Mouse (Mus musculus) frontal cortex, postnatal 36 days (tissue): ENCODE measurements at regions not wholly inside any gene's neighbourhood (a gene's known extent, or its start where the extent isn't known, plus 50 kb on each side); places are given as distances from the start of the nearest gene placed in this dataset.
A peak's percentile ranks its signal among the peaks of the same experiment; 100 is the strongest.

ENCODE experiments used
- DNase-seq, 2 experiments: peaks; one replicate each; pipeline ENCODE4 v3.0.0; 2022; ENCODE audit warnings: low spot score in 2 of 2

- peak; percentile 16 to 31 for DNase-seq
Observed at GRCm38 (mm10) chr11:39794183-39794652, 900.8 kb downstream of the Mat2b start.

DNA sequence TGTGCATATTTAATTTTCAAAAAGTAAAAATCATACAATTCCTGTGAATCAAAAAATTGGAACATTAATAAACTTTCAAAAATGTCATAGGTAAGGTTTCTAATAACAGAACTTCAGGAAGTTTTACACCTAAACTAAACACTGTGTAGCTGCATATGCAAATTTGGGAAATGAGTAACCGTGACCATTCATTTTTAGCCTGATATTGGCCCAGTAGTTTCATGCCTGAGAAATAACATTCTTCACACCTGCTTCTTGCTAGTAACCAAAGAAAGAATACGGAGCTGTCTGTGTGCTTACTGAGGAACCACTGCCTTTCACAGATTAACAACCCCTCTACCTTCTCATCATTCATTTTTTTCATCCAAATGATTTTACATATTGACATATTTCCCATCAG lies 902.9 kb downstream of the Mat2b start:
- DNase-seq: no peak
